Mouse (Mus musculus) frontal cortex, postnatal 10 days (tissue): ENCODE results near the gene Gm37240.

Source experiments
- DNase-seq, 2 experiments: peaks; one replicate each; pipeline ENCODE4 v3.0.0; 2022; ENCODE audit warnings: low spot score in 2 of 2, mixed read lengths in 1 of 2

The Gm37240 gene

DNA sequence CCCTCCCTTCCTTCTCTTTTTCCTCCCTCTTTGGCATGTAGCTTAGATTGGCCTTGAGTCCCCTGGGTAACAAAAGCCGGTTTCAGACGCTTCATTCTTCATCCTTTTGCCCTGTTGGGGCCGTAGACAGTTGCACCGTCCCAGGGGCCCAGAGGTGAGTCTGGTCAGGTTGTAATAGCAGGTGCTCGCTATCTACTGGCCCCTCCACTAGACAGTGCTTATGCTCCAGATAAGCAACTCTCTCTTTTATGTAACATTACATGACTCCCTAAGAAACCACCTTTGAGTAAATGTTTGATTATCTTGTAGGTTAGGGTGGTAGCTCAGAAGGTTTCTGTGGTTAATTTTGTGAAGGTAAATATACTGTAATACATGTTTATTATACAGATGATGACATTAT, 1051.3 kb downstream of the Gm37240 start:
- no peak for DNase-seq

DNA sequence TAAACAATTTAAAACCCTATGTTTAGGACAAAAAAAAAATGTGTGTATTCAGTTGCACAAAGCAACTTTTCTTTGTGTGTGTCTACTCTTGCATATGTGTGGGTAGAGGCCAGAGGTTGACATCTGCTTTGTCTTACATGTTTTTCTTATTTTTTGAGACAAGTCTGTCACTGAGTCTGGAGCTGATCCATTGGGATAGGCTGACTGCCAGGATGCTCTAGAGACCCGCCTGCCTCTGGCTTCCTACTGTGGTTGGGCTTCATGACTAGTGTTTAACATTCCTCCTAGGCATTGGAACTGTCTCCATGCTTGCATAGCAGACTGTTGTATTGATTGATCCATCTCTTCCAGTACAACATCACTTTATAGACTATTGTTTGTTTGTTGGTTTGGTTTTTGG, 1058.0 kb downstream of the Gm37240 start:
- no peak for DNase-seq

DNA sequence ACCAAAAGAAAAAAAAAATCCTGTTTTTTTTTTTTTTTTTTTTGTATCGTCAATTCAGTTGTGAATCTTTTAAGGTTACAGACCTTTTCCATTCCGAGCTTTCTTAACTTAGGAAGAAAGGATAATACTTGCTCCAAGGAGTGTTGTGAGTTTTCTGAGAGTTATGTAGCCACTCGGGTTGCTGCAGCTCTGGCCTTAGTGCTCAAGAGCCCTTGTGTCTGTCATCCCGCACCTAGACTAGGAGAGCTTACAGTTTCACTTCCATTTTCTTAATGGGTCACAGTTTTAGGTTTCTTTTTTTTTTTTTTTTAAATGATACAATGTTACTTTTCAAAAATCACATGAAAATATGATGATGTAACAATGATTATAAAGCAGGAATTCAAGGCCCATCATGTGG, 1059.7 kb downstream of the Gm37240 start:
- no peak for DNase-seq

DNA sequence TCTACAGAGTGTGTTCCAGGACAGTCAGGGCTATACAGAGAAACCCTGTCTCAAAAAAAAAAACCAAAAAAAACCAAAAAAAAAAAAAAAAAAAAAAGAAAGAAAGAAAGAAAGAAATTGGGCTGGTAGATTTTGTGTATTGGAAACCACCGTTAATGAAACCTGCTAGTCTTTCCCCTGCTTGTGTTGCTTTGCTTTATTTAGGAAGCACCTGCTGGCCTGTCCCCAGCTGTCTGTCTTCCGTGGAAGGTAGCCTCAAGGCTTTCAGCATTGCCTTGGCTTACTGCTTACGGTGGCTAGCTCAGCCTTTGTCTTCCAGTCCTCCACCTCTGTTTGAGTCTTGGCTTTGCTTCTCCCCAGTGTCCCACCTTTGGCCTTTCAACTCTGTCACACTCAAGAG, 1060.4 kb downstream of the Gm37240 start:
- no peak for DNase-seq

DNA sequence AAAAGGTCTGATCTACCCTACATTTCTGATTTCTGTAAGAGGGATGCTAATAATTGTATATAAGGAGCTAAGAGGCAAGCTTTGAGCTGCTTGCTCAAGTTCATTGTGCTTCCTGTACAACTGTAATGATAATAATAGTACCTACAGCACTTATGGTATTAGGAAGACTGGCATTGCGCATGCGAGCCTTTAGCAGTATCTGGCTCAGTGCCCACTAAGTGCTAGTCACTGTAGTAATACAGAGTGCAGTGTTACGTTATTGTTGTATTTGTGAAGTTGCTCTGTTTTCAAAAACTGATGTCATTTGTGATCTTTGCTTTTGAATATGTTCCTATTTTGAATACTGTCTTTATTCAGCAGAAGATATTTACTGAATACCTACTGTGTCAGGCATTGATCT, 1060.9 kb downstream of the Gm37240 start:
- no peak for DNase-seq

DNA sequence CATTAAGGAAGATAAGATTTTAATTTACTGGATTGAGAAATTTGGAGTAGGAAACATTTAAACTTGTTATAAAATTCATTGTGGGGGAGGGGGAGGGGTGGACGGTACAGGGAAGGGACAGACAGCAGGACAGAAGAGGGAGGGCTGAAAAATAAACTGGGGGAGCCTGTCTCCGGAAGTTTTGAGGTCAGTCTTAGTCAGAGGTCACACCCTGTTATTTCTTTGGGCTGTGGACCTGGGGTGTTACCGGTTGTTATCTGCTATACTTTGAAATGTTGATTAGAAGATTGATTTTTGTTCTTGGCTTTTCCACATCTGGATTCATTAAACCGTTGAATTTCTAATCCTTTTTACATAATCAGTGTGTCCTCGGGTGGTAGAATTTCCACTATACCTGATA, 1061.3 kb downstream of the Gm37240 start:
- no peak for DNase-seq

DNA sequence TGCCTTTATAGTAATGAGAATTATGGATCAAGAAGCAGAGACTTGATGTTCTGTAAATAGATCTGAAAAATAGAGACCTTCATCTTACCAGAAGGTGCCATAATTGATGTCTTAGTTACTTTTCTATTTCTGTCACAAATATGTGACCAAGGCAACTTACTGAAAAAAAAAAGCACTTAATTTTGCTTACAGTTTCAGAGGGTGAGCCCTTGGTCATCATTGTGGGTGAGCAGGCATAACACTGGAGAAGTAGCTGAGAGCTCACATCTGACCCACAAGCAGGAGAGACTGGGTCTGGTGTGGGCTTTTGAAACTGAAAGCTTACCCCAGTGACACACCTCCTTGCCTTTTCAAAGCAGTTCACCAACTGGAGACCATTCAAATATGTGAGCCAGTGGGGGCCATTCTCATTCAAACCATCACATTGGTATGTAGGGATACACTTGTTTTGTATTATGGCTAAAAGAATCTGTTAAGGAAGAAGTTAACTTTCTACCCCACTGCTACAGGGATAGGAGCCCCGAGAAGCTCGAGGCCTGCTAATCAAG, 1066.6 kb downstream of the Gm37240 start:
- DNase-seq: no peak

DNA sequence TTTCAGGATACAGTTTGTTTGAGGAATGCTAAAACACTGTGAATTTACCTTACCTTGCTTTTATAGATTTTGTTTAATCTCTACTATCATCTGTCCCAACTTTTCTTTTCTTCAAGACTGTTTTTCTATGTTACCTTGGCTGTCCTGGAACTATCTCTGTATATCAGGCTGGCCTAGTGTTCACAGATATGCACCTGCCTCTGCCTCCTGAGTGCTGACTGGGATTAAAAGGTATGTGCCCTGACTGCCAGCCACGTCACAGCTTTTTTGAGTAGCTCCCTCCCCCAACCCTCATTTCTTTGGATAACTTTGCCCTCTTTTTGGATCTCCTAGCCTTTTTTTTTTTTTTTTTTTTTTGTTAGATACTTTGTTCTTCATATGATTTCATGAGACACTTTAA, 1070.4 kb downstream of the Gm37240 start:
- no peak for DNase-seq

DNA sequence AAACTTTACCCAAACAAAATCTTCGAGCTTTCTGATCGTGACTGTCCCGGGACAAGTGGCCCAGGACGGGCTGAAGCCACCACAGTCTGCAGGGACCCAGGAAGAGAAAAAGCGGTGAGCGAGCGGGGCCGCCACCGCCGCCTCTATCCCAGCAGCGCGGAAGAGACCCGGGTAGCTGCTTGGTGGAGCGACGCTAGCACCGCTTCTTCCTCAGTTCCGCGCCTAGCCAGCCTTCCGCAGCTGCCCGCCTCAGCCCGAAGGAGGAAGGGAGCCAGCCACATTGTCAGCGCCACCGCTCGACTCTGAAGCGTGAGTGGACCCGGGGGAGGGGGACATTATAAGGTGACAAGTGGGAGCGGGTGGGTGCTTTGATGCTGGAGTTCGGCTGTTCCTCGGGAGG, 1071.9 kb downstream of the Gm37240 start:
- peak; percentile 24 to 55 for DNase-seq

DNA sequence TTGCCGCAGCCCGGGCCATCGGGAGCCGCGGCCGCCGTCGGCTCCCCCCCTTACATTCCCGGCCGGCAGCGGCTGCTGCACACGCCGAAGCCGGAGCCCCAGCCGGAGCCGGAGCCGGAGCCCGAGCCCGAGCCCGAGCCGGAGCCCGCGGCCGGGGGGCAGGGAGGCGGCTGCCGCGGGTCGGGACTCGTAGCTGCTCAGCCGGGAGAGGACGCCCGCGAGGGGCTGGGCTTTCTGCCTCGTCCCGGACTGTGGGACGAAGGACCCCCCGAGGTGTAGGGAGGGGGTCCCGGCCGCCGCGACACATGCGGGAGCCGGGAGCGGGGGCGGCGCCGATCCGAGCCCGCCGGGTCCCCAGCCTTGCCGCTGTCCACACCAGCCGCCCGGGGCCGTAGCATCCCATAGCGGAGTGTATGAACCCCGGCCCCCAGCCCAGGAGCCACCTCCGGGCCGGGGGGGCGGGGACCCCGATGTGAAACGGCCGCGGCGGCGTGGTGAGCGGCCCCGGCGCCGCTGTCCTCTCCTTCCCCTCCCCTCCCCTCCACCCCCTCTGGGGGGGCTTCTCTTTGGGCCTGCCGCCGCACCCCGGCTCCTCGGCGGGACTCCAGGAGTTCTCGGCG, 1072.4 kb downstream of the Gm37240 start, which contains the start of gene Fbxw7:
Gene Fbxw7, plus strand, starts transcription at position 507 of the 620 bp plus-strand sequence.
- DNase-seq: peak in 1 of 2 experiments; percentile 23

DNA sequence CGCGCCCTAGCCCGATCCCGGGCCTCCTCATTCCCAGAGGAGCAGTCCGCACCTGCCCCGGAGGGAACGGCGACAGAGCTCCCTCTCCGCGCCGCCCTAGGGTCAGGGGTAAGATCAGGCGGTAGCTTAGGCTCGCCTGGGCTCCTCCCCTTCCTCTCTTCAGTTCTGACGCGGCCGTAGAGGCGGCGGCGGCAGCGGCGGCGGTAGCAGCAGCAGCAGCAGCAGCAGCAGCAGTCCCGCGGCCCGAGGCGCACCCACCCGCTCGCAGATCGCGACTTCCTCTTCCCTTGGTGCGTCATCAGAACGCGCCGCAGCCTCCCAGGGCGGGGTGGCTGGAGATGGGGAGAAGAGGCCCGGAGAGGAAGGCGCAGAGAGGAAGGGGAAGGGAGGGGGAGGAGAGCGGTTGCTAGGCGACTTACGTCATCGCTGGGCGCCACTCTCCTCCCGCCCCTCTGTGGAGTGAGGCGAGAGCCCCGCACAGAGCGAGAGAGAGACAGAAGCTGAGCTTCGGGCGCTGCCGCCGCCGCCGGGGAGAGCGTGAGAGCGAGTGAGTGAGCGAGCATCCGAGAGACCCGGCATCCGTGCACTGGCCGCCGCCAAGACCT, 1073.1 kb downstream of the Gm37240 start:
- peak; percentile 100 for DNase-seq

DNA sequence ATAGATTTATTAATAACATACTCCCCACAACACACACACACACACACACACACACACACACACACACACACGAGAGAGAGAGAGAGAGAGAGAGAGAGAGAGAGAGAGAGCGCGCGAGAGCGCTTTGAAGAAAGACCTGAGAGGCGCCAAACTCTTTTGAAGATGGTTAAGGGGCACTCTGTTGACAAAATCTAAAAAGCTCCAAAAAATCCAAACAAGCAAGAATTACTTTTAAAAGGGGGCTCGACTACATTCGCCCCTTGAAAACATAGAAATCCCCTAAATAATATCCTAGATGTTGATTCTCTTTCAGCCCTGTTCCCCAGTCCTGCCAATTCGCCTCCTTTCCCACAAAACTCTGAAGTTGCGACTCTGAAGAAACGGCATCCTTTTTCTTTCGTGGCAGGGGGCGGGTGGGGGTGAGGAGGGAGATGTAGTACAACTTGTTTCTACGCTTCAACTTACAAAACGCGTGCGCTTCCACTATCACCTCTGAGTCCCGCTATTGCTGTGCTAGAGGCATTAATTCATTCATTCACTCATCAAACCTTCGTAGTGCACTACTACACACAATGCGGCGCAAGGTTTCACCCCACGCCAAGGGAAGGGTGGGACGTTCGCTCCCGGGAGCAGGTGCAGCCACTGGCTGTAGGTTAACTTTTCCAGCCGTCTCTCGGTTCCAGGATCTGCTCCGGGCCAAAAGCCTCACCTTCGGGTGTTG, 1073.7 kb downstream of the Gm37240 start:
- no peak for DNase-seq

DNA sequence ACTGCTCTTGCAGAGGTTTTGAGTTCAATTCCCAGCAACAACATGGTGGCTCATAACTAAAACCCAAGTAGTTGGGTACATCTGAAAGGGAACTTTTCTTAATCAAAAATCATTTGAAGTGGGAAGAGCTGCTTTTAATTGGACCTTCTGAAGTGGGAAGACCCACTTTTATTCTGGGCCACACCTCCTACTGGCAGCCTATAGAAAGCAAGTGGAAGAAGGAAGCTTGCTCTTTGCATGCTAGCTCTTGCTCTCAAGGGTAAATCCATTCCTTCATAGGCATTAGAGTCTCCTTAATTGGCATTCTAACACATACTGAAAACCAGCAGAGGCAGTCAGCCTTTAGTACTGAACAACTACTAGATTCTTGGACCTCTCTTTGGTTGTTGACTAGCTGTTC, 1076.5 kb downstream of the Gm37240 start:
- DNase-seq: no peak

DNA sequence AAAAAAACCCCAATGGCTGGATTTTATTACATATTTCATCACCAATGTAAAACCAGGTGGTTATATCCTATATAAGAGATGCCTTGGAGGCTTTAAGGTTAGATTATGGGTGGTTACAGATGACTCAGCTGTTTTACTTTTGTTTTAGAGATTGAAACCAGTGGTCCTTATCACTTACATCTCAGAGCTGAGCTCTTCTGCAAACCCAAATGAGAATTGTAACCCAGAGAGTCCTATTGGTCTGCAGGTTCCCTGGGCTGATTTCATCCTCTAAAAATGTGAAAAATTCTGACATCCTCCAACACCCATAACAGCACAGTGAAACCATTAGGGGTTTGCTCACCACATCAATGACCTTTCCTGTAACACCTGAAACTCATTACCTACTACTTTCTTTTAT, 1078.4 kb downstream of the Gm37240 start:
- no peak for DNase-seq

DNA sequence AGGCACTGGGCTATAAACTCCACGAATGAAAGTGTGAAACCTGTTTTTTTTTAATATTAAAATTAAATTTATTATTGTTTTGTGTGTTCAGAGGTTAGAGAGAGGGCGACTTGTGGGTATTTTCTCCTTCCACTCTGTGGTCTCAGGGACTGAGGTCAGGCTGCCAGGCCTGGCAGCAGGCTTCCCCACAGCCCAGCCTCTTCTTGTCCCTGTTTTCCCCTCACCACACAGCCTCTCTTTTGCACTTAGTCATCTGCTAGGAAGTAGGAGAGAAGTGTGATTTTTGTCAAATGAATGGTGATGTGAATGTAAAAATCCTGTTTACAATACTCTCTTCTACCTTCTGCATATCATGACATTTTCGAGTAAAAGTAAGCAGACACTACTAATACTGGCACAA, 1079.5 kb downstream of the Gm37240 start:
- no peak for DNase-seq

DNA sequence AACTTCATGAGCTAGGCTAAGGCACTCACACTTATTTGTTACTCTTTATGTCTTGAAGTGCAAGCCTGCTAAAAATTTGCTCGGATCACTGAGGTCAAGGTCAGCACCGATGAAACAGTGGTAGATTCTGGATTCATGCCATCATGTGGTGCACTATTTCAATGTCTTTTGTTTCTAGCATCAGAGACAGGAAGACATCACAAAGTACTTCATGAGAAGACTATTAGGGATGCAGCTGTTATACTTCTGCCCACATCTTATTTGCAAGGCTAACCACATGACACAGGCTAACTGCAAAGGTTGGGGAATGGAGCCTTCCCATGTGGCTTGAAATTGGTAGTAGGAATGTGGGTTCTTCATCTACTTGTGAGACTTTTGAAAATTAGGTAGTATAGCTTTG, 1081.1 kb downstream of the Gm37240 start:
- DNase-seq: no peak

DNA sequence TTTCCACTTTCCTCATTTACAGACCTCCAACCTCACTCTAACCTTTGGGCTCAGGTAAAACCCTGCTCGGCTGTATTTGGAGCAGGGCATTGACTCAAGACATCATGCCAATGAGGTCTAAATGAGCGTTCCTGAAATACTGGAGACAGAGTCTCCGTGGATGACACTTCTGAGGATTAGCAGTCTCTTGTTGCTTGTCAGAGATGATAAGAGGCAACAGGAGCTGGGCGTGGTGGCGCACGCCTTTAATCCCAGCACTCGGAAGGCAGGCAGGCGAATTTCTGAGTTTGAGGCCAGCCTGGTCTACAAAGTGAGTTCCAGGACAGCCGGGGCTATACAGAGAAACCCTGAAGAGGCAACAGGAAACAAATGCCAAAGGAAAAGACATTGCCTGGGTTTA, 1083.3 kb downstream of the Gm37240 start:
- DNase-seq: no peak

DNA sequence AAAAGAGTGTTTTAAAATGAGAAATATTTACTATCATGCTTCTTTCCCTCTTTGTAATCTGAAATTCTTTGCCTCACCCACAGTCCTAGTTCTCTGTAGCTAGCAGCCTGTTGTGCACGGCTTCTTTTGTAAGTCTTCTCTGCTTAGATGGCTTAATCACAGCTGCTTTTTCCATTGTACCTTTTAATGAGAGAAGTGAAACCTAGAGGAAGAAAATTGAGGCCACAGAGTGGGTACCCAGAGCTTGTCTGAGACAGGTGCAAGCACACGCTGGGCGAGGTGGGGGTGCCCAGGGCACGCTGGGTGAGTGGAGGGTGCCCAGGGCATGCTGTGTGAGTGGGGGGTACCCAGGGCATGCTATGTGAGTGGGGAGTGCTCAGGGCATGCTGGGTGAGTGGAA, 1099.4 kb downstream of the Gm37240 start:
- DNase-seq: no peak

DNA sequence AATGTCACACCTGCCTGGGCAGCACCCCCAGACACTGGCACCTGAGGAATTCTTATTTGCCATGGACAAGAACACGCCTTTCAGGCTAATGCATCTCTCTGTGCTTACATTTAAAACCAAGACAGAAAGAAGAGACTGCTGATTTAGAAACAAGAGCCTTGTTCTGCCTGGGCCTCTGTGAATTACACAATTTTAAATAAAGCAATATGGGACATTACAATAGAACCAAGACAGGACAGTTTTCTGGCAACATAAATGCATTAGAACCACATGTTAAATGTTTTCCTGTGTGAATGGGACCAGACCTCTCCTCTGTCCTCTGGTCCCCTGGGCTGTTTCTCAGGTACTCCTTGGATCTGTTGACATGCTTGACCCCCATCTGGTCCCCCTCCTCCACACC, 1111.2 kb downstream of the Gm37240 start:
- no peak for DNase-seq

DNA sequence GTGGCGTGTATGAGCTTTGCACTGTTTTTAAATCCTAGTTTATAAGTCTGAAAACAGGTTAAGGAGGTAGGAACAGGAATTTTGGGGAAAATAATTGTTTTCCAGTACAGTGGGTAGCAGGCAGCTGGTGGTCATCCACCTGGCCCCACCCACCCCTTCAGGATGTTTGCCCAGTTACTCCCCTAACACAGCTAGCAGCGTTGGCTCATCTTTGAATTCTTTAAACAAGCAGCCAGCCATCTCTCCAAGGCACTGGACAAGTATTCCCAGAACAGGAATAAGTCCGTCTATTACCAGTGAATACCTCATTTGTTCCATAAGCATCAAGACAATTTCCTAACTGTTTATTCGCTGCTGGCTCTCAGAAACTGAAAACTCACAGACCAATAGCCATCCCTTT, 1111.7 kb downstream of the Gm37240 start:
- no peak for DNase-seq

DNA sequence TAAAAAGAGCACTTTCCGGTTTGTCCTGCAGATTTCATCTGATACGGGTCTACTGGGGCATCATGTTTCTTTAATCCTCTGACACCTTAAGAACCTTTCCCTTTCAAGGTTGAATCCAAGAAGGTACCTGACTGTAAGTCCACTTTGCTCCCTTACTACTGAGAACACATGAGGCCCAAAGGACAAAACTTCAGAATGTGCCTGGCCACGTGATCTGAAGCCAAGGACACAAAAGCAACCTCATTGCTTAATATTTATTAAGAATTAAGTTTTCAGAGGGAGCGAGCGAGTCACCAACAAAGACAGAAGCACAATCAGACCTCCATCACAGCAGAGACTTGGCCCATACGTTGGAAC, 1112.3 kb downstream of the Gm37240 start:
- DNase-seq: no peak

DNA sequence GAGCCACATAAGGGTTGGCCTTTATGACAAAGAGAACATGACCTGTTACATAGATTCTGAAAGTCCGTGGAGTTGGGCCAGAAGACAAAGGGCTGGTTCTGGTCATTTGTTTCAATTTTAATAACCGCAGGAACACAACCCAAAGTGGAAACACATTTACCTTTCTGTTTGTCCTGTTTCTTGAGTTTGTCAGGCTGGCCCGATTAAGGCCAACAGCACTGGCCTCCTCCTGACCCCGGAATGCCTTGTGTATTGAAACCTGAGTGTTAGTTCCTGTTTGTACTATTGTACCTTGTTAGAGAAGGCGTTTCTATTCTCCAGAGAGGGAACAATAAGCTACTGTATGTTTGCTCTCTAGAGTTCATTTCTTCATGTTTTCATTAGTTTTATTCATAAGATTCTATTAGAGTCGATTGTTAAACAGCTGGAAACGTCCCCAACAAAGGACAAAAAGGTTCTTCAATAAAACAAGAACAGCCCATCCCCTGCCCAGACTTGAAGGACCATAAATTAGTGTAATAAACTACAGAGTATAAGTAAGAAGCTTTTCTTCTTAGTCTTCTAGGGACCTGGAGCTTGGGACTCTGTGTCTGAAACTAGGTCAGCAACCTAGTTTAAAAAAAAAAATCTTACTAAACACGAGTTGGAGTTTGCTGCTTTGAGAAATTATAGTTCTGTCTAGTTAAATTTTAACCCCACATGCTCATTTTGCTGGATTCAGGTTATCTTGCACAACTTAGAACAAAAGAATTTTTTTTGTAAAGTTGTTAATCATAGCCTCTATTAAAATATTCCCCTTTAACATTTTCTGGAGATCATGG, 1112.9 kb downstream of the Gm37240 start:
- no peak for DNase-seq
